Mouse (Mus musculus) erythroblast, embryonic 14.5 days (primary cell): ENCODE data around the gene Erg. TPM values are rescaled to one million over a fixed set of nuclear protein-coding genes. Genes with fewer than 3 reads are reported as not detected.

Experiments used
- H3K27me3 ChIP-seq: 2 replicates; pipeline ENCODE4 v1.6.1; 2012; ENCODE audit warnings: inconsistent platforms; ENCODE audit not compliant: control insufficient read depth
- H3K36me3 ChIP-seq: 2 replicates; pipeline ENCODE4 v1.6.1; 2012; ENCODE audit warnings: mild to moderate bottlenecking, inconsistent platforms; ENCODE audit not compliant: control insufficient read depth
- H3K4me1 ChIP-seq: 2 replicates; pipeline ENCODE4 v1.6.1; 2012; ENCODE audit warnings: inconsistent platforms; ENCODE audit not compliant: control insufficient read depth
- H3K4me3 ChIP-seq: replicated peaks from 2 replicates; pipeline ENCODE3; 2012; ENCODE audit warnings: moderate library complexity, mild to moderate bottlenecking, inconsistent platforms
- H3K9me3 ChIP-seq: 2 replicates; pipeline ENCODE4 v1.6.1; 2012; ENCODE audit warnings: low read length, inconsistent platforms, mixed read lengths; ENCODE audit not compliant: control insufficient read depth
- GATA1 ChIP-seq: IDR thresholded peaks from 2 replicates; pipeline ENCODE4 v1.6.1; 2012; ENCODE audit warnings: low read length, inconsistent platforms, mixed read lengths
- TAL1 ChIP-seq: IDR thresholded peaks from 3 replicates; pipeline ENCODE4 v1.6.1; 2012; ENCODE audit warnings: low read length, inconsistent platforms, mixed read lengths
- polyA plus RNA-seq: library from polyadenylated mRNA; stranded (reverse); fragments of >175 nt; gene quantifications from 2 replicates; pipeline ENCODE4 v1.2.3, GENCODE M21; 2012

Erg gene
- polyA plus RNA-seq, 1 experiment = not detected

DNA sequence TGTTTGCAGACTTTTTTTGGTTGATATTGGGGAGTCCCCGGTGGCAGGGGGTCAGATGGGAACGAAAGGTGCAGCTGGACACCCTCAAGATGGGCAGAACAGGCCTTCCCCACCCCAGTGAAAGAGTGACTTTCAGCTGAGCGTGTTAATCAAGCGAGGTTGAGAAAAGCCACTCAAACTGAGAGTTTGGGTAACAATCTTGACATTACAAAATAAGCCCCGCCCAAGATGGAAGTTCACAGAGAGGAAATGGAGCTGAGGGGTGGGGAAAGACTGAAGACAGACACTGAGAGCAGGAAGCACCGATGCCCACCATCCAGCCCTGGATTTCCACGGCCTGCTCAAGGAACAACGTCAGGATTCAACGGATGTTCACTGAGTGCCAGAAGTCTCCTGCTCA is 237.8 kb downstream of the Erg start:
- no peak for TF ChIP-seq TAL1
- TF ChIP-seq GATA1 = no peak
- H3K9me3 ChIP-seq = no peaks in the 10 kb centered on the region
- H3K4me3 ChIP-seq = no peak overlapping the region
- H3K27me3 ChIP-seq = no peaks in the 10 kb centered on the region
- H3K36me3 ChIP-seq = no peaks in the 10 kb centered on the region
- H3K4me1 ChIP-seq = peaks cover 1% of the 10 kb centered on the region; the same call in 1 of the 2 replicates

DNA sequence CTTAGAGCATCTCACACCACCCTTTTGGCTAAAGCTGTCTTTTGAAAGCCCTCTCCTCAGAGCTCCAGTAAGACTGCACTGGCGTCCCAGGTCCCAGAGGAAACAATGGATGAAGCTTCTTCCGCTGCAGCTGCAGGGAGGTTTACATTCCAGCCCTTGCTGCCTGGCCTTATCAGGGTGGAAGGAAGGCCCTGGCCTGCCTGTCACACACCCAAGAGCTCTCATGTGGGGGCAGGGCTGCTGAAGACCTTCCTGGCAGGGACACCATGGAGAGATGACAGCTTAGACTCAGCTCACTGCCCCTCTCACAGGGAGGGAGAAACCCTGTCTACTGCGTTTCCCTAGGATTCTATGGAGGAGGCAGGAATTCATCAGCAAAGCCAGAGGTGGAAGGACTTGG is 239.2 kb downstream of the Erg start:
- Histone ChIP-seq H3K36me3 (no peaks in the 10 kb centered on the region), H3K4me3 (no peak overlapping the region), H3K9me3 (no peaks in the 10 kb centered on the region), H3K27me3 (no peaks in the 10 kb centered on the region), H3K4me1 (peaks cover 1% of the 10 kb centered on the region; the same call in 1 of the 2 replicates)
- no peak for TF ChIP-seq GATA1
- no peak for TF ChIP-seq TAL1

DNA sequence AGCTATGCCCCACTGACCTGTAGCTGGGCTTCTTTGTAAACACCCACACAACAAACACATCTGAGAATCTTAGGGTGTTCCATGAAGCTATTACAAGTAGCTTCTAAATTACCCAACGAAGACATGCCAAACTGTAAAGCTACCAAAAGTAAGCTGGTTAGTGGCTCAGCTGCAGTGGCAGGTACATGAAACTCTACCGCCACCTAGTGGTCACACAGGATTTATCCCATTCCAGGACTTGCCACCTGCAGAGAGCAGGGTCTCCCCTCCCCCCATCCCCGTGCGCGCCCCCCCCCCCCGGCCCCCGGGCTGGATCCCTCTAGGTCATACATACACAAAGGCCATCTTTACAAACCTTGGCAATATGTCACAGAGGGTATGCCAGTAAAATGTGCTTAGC is 240.5 kb downstream of the Erg start:
- Histone ChIP-seq H3K4me1 (peaks cover 1% of the 10 kb centered on the region; the same call in 1 of the 2 replicates), H3K36me3 (no peaks in the 10 kb centered on the region), H3K27me3 (no peaks in the 10 kb centered on the region), H3K4me3 (no peak overlapping the region), H3K9me3 (no peaks in the 10 kb centered on the region)
- TF ChIP-seq TAL1 (no peak), GATA1 (no peak)

DNA sequence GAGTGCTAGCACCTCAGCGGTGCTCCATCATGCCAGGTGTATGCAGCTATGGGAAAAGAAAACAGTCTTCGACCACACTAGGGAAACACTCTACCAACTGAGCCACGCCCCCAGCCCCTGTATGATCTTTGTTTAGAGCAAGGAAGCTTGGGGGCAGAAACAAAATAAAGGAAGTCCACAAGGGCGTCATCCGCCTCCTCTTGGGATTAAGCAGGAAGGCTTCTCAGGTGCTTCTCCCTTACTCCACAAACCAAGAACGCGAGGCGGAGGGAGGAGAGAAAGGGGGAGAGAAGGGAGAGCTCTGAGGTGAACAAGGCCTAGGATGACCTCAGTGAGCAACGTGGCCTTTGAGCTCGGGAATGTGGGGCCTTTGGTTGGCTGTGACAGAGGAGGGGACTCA is 241.4 kb downstream of the Erg start:
- Histone ChIP-seq H3K9me3 (no peaks in the 10 kb centered on the region), H3K4me3 (no peak overlapping the region), H3K4me1 (peaks cover 1% of the 10 kb centered on the region; the same call in 1 of the 2 replicates), H3K27me3 (no peaks in the 10 kb centered on the region), H3K36me3 (no peaks in the 10 kb centered on the region)
- TF ChIP-seq TAL1 (no peak), GATA1 (no peak)

DNA sequence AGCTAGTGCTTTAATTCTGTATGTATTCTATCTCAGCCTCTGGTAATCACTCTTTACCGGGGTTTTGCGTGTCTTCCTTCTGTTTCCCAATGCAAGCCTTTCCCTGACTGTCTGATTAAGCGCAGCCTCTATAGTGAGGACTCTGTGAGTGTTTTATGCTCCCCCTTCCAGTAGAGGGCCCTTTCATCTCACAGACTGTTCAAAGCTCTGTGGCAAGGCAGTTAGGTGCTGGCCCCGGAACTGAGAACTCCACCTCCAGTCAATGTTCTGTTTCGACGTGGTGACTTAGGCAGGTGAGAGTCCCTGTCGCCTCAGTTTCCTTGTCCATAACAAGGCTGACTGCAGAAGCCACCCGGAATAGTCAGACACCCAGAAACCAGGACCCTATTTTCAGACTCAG is 244.4 kb downstream of the Erg start:
- no peaks in the 10 kb centered on the region for H3K4me1 ChIP-seq
- H3K36me3 ChIP-seq = no peaks in the 10 kb centered on the region
- no peak for TF ChIP-seq GATA1
- TF ChIP-seq TAL1 = no peak

DNA sequence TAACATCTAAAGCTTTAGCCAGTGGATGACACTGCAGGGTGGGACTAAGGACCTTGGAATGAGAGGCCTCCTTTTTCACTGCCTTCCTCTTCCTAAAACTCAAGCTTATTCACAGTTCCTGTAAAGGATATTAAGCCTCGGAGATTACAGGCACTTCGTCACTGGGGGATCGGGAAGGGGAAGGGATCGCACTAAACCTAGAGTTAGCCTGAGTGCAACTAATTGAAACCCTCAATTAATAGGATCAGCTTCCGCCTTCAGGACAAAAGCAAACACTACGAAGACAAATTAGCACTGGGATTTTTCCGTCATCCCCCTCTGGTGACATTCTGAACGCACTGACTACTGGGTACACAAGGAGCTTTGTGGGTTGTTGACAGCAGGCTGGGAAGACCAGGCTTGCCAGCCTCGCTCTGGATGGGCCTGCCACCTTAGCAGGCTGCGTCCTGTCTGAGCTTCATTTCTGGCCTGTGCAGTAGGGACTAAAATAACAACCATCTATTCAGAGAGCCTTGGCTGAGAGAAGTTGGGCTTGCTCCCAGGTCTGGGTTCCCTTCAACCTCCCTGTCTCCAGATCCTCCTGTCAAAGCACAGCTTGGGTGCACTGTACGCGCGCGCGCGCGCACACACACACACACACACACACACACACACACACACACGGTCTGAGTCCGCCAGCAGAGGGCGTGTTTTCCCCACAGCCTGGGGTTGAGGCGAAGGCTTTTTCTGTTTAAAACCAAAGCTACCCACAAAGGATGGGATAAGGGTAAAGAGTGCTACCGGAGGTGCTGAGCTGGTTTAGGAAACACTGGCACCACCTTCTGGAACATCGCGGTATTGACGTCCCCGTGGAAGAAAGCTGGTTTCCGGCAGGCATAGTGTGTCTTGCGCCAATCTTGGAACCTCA is 245.3 kb downstream of the Erg start:
- TF ChIP-seq TAL1 = no peak
- no peak for TF ChIP-seq GATA1
- Histone ChIP-seq H3K4me1 (no peaks in the 10 kb centered on the region), H3K36me3 (no peaks in the 10 kb centered on the region), H3K27me3 (no peaks in the 10 kb centered on the region), H3K9me3 (no peaks in the 10 kb centered on the region), H3K4me3 (no peak overlapping the region)

More for the DNA sequence above, 244.4 kb downstream of the Erg start:
- Histone ChIP-seq H3K9me3 (no peaks in the 10 kb centered on the region), H3K4me3 (no peak overlapping the region), H3K27me3 (no peaks in the 10 kb centered on the region)

DNA sequence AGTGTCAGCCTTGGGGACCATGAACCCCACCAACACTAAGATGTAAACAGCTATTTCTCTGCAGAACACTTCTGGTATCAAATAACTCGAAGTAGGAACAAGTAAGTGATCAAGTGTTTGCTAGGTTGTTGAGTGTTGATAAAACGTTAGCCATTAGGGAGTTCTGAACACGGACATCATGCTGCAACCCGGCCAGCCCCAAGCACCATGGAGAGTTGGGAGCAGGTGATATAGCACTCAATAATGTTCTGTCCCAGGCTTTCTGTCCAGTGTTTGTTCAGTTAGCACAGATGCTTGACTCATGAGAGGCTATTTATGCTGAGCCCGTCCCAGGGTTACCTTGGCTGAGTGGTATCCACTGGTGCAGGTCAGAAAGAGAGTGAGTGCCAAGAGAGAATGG is 254.2 kb downstream of the Erg start:
- no peaks in the 10 kb centered on the region for H3K4me1 ChIP-seq
- no peak overlapping the region for H3K4me3 ChIP-seq
- no peaks in the 10 kb centered on the region for H3K36me3 ChIP-seq
- no peaks in the 10 kb centered on the region for H3K9me3 ChIP-seq
- H3K27me3 ChIP-seq = no peaks in the 10 kb centered on the region
- TF ChIP-seq GATA1 (no peak), TAL1 (no peak)

DNA sequence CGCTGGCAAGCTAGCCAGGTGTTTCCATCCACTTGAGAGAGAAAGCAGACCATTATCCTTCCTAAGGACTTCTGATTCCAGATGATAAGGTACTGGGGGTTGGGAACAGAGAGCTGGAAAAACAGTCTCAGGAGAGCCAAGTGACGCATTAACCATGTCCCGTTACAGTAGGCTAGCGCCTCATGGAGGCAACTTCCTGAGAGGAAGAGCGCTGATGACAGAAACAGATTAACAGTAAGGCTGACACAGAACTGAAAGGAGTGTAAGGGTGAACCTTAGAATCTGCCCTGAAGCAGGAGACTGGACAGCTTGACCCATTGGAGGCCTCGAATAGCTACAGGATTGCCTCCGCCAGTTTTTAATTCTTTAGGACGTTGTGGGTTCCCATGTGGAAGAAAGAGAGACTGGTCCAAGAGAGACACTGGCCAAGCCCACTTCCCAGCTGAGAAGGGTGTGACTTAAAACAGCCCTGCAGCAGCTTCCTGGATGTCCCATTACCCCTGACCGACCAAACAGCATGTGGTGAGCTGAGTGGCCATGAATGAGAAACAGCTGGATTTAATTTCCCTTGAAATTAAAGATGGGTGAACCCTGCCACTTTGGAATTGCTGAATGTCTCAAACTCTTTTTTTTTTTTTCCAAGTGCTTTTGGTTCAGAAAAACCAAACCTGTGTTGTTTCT is 264.3 kb downstream of the Erg start:
- Histone ChIP-seq H3K27me3 (no peaks in the 10 kb centered on the region), H3K9me3 (no peaks in the 10 kb centered on the region), H3K36me3 (no peaks in the 10 kb centered on the region), H3K4me1 (no peaks in the 10 kb centered on the region), H3K4me3 (no peak overlapping the region)
- TF ChIP-seq GATA1 (no peak), TAL1 (no peak)

Other genes with a start within 250 kb of the Erg start
- gene Ets2, start 115.5 kb upstream of the Erg start, polyA plus RNA-seq = 0.19 and 0.30 TPM in 2 replicates